Mouse (Mus musculus) CH12.LX (cell line): Measurements from ENCODE around the gene Reep1.

Experiments
- CTCF ChIP-seq, 2 experiments: IDR thresholded peaks in 1 of 2; conservative IDR thresholded peaks in 1 of 2; 2 replicates each; pipeline ENCODE4 v1.5.1; 2011 to 2012; ENCODE audit warnings: low read depth in 2 of 2, low read length in 2 of 2, improper control_type of control experiment in 1 of 2, inconsistent platforms in 1 of 2, mild to moderate bottlenecking in 1 of 2, moderate library complexity in 1 of 2
- POLR2A ChIP-seq: IDR thresholded peaks from 2 replicates; pipeline ENCODE4 v1.6.1; 2011; ENCODE audit warnings: low read depth, mild to moderate bottlenecking, improper control_type of control experiment, low read length
- TCF12 ChIP-seq: IDR thresholded peaks from 2 replicates; pipeline ENCODE4 v1.6.1; 2014; ENCODE audit warnings: low read depth, mild to moderate bottlenecking, inconsistent platforms, low read length, improper control_type of control experiment
- ZNF384 ChIP-seq: IDR thresholded peaks from 2 replicates; pipeline ENCODE4 v1.6.1; 2012; ENCODE audit warnings: low read depth, low read length, improper control_type of control experiment, inconsistent platforms

- TF ChIP-seq CTCF (conservative IDR thresholded peaks at IDR 0.05 in 1 of 2, IDR thresholded peaks at IDR 0.05 in 1 of 2; ENCODE audit: low read depth in 2 of 2, low read length in 2 of 2) (no peak), POLR2A (no peak), ZNF384 (no peak), TCF12 (no peak)
Observed at GRCm38 (mm10) chr6:71778016-71778415, 70.7 kb downstream of the Reep1 start.
